Mouse (Mus musculus) left cerebral cortex, postnatal 36 days (tissue): ENCODE measurements around the gene Efhc1. TPM values are rescaled to one million over a fixed set of nuclear protein-coding genes. Genes with fewer than 3 reads are reported as not detected.
"Not testable (repeated sequence)": the region's sequence is repeated elsewhere in the genome, so short reads cannot be mapped to it uniquely, and the experiment has no call there.

Source experiments
- DNase-seq, 2 experiments: peaks; one replicate each; pipeline ENCODE4 v3.0.0; 2021 to 2022; ENCODE audit warnings: low spot score in 2 of 2, mixed read lengths in 1 of 2
- intact Hi-C: fragments of 180-260 bp; cut with DNase I; formaldehyde crosslinking; loops from one replicate; pipeline ENCODE4 v1.15.1; 2025
- total RNA-seq, 2 experiments: library from RNA; stranded (reverse); gene quantifications; 2 replicates each; pipeline ENCODE4 v1.2.3; 2021

Efhc1 gene
- total RNA-seq: 1 to 10 TPM; 1.6 TPM

DNA sequence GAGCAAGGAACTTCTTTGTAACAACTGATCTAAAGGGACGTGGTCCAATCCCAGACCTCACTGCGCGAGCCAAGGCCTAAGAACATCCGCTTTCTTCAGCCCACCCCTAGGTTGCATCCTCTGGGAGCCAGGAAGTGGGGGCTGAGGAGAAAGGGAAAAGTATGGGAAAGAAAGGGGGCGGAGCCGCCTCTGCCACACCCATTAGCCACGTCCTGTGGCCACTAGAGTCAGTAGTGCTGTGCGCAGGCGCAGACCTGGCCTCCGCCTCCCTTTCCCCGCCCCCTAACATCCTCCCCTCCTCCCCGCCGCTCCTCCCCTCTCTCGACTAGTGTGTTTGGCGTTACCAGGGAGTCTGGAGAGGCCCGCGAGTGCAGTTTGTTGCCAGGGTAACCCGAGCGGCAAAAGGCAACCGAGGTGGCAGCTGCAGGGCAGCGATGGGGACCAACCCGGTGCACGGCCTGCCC is at the start of gene Efhc1:
TSS of gene Efhc1 (plus strand) at position 327 of the 464 bp plus-strand sequence.
- peak; percentile 89 for DNase-seq
- intact Hi-C loops: no loop called here

DNA sequence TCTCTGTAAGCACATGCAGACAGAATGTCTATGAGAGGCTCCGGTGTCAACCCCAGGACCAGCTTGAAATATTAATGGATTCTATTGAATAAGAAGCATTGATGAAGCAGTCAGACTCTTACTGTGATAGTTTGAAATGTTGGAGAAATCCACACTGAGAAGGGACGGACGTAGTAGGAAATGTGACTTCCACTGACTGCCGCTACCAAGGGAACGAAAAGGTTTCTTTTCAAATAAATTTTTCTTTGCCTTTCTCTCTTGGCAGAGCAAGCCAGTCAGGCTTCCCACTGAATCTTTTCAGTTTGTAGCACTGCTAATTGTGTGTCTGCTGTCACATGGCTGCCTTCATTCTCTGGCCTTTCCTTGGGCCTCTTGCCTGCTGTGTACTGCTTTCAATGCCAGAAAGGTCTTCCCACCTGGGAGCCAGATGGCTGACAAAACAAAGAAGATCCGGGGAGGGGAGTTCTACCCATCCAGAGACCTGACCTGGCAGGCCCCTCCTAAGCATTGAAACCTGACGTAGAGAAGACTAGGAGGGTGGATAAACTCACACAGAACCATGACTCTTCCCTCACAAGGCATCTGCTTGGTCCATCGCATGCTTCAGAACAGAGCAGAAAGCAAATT is 45.8 kb upstream of the Efhc1 start:
- intact Hi-C loops: no loop called here
- DNase-seq: peak; percentile 61 to 68

DNA sequence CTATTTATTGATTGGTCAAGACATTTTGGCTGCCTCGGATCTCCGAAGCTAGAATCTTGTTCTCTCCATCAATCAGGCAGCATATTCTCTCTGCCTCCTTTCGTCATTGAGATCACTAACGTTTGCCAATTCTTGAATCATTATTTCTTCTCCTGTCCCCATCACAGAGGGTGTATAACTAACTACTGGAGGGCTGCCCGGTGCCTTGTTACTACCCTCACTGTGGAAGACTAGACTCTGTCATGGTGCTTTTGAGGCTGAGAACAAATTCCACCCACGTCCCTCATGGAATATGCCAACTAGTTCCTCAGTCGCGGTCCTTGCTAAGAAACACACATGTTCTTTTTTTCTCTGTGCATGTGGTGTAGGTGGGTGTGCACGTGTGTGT is 45.3 kb upstream of the Efhc1 start:
- intact Hi-C loops: no loop called here
- peak; percentile 84 to 86 for DNase-seq

DNA sequence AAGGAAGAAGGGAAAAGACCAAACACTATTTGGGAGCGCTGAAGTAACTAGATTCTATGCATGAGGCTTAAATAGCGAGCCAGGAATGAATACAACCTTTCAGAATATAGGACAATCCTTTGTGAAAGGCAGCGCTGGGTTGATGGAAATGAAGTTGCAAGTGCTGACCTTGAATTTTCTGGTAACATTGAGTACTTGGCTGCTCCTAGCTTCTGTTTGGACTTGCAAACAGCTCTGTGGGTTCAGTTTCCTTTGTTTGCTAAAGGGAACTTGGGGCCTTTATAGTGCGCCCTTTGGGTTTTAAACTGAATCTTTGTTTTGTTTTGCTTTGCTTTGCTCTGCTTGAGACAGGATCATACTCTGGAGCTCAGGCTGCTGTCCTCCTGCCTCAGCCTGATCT is 42.9 kb upstream of the Efhc1 start:
- intact Hi-C loops: no loop called here

DNA sequence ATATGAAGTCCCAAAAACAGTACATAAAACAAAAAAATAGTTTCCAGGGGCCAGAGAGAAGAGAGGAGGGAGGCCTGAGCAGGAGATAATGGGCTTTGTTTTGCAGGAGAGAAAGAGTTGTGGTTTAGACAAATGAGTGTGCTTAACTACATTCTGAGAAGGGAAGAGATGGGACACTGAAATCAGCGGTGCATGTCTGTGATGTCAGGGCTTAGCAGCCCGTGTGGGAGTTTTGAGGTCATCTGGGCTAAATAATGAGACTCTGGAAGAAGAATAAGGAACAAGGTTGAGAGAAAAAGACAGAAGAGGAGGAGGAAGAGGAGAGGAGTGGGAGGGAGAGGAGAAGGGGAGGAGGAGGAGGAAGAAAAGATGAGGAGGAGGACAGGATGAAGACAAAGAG is 39.3 kb upstream of the Efhc1 start:
- DNase-seq: no peak
- intact Hi-C loops: no loop called here

More for the DNA sequence above, 42.9 kb upstream of the Efhc1 start:
- no peak for DNase-seq

DNA sequence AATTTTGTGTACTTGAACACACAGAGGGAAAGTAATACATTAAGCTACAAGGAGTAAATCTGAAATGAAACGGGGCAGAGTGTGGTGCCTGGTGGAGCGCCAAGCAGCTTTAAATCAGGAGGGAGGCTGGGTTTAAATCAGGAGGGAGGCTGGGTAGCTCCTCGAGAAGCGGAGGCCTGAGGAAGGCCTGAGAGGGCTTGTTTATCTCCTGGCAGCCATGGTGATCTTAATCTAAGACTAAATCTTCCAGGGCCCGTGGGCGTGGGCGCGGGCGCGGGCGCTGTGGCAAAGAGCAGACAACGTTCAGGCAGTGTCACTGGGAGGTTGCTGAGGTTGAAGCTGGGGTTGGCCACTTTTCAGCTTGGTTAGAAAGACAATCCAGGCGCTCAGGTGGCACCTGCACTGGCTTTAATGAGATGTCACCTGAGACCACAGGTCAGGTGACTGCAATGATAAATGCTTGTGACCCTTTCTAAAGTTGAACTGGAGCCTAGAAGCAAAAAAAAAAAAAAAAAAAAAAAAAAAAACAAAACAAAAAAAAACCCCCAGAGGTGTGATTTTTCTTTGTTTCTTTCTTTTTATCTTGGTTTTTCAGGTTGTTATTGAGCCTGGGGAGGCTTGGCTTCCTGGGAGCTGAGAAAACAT is 38.8 kb upstream of the Efhc1 start:
- intact Hi-C loops: no loop called here

DNA sequence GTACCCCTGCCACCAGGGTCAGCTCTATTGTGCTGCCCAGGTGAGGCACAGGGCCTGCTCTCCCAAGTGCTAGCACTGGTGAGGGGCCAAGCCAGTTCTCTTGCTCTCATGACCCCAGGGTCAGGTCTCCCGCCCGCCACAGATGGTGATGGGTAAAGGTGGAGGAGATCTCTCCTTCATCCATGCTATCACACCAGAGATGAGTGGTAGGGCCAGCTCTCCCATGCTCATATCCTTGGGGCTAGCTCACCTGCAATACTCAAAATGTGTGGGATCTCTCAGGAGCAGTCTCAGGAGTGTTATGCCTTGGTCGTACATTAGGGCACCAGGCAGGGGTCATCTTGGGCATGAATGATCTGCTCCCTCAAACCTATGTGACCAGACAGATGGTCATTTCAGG is 36.7 kb upstream of the Efhc1 start:
- intact Hi-C loops: no loop called here
- DNase-seq: no peak

More for the DNA sequence above, 38.8 kb upstream of the Efhc1 start:
- DNase-seq: no peak

DNA sequence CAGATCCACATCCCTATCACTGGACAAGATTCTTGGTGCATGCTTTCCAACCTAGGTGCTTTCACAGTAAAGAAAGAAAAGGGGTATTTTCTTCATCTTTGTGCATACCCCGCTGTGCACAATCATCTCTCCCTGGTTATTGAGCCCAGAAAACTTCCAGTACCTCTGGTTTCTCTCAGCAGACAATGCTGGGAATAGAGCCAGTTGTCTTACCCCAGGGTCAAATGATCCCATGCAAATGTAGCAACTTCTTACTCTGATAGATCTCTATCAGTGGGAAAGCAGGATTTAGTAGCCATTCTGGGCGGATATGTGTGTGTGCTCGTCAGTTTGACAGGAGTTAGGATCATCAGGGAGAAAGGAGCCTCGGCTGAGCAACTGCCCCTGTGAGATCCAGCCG is 35.8 kb upstream of the Efhc1 start:
- DNase-seq: no peak
- intact Hi-C loops: no loop called here

DNA sequence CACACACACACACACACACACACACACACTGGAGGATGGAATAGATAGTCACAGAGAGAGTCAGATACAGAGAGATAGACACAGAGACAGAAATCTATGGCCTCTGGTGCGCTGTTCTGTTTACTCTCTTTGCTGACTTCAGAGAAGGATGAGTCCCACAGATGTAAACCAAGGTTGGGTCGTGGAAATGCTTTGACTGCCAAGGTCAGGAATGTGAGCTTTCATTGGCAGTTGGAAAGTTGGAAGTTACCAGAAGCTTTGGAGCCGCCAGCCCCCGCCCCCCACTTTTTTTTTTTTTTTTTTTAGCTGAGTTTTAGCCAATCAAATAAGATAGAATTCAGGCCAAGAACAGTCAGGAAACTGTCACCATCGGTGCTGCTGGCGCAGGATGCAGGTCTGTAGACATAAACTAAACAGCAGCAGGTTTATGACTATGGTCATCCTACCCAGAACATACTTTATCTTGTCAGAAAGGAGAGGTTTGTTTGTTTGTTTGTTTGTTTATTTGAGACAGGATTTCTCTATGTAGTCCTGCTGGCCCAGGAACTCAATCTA is 33.9 kb upstream of the Efhc1 start:
- DNase-seq: no peak
- intact Hi-C loops: no loop called here

DNA sequence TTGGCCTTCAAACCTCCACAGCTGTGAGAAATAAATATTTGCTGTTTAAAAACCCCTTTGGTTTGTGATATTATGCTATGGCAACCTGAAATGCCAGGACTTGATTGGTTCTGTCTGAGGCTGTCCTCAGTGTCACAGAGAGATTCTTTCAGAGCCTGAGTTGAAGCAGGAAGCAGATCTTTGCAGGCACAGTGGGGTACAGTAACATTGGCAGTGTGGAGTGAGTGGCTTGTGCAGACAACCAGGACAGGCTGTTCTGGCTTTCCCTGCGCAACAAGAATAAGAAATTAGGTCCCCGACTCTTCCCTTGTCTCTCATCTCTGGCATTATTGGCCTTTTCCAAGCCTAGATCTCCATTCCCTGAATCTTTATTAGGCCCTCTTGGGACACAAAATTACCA is 31.7 kb upstream of the Efhc1 start:
- intact Hi-C loops: no loop called here
- no peak for DNase-seq

DNA sequence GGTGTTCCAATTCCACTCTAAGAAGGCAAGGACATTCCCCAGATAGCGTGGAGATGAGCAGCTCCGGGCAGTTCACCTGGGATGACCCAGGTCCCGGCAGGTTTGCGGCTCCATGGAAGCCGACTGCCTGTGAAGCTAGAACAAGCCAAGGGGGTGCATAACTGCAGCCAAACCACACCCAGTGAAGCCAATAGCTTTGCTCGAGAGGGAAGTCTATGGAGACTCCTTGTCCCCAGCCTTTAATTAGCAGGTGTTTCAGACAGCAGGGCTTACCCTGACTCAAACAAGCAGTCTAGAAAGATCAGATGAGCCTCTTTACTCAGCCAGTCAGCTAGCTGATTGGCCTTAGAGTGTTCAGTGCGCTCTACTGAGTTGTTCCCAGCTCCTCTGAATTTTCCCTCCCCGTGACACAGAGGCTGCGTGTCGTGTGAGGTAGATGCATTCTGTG is 30.3 kb upstream of the Efhc1 start:
- intact Hi-C loops: no loop called here
- DNase-seq: no peak

DNA sequence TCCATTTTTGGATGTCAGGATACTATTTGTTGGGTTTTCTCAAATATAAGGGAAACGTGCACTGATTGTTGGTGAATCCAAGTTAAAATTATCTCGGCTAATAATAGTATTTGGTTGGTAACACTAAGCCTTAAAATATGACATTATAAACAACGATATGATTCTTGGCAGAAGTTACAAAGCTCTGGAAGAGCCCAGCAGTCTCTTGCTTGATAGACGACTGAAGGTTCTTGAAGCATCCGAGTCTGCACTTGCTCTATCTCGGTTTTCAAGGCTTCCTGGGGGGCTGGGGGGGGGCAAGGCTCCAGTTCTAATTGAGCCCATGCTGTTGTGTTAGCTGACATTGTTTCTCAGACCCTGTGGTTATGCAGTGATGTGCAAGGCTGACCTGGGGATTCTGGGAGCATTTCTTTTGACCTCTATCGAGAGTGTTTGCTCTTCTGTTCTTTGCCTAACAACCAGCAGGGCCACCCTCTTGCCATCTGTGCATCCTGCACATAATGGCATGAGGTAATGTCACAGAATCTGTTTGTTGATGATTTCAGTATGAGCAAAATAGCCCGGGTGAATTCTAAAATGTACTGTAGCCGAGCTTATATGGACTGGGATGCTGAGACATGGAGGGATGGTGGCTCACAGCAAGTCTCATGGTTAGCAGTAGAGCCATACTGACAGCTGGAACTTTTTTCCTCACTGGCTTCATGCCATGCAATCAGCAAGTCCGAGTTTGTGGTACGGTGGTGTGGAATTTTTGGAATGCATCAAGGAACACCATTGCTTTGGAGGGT is 28.6 kb upstream of the Efhc1 start:
- intact Hi-C loops: no loop called here
- DNase-seq: no peak

DNA sequence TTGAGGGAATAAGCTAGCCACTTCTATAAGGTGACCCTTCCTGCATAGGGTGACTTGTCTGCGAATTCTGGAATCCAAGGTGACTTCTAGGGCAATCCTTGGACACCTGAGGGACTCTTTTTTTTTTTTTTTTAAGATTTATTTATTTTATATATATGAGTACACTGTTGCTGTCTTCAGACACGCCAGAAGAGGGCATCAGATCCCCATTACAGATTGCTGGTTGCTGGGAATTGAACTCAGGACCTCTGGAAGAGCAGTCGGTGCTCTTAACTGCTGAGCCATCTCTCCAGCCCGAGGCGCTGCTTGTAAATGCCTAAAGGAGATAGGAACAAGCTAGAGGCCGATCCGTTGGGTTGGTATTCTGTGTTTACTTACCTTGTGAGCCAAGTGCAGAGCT is 26.1 kb upstream of the Efhc1 start:
- DNase-seq, intact Hi-C loops: not testable (repeated sequence)

DNA sequence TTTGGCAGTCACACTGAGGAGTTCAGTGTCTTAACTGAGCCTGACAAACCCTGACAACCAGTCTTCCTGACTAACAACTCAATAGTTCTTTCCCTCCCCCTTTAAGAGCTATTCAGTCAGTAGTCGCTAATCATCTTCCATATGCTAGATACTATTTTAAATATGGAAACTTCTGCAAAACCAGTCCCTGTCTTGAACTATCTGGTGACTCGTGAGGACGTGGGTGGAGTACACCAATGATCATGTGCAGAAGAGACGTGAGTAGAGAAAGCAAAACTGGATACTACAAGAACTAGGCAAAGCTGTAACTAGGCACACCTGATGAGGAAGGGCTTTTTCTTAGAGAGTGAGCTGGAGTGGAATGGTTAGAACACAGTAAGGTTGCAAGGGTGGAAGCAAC is 25.5 kb upstream of the Efhc1 start:
- no peak for DNase-seq
- intact Hi-C loops: no loop called here

DNA sequence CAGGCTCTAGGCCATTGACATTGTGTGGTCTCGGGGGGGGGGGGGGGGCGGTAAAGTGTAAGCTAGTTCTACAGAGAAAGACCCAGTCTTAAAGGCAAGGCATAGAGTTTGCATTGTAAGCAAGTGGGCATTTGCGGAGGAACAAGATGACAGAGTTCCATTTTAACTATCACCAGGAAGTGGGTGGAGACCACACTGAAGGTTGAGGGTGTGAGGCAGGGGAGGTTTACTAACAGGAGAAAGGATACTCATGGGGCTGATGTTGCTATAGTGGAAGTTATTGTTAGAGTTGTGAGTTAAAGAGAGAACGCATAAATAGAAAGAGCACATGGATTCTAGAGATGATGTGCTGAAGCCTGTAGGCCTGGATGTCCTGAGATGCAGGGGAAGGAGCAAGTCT is 25.1 kb upstream of the Efhc1 start:
- intact Hi-C loops: no loop called here
- DNase-seq: no peak

DNA sequence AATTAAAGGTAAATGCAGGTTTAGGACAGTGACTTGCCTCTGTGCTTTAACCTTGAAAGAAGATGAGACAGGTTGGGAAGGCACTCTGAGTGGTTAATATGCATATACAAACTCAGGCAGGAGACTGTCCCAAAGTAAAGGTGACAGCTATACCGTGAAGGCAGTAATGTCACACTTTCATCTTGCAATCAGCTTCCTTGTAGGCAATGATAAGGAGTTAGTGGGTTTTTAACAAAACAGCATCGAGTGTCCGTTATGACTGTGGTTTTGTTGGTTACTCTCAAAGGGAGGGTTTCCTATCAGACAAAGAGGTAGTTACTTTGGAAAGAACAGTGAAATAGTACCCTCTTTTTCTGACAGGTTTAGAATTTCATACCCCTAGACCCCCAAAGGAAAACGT is 22.9 kb upstream of the Efhc1 start:
- no peak for DNase-seq
- intact Hi-C loops: no loop called here

DNA sequence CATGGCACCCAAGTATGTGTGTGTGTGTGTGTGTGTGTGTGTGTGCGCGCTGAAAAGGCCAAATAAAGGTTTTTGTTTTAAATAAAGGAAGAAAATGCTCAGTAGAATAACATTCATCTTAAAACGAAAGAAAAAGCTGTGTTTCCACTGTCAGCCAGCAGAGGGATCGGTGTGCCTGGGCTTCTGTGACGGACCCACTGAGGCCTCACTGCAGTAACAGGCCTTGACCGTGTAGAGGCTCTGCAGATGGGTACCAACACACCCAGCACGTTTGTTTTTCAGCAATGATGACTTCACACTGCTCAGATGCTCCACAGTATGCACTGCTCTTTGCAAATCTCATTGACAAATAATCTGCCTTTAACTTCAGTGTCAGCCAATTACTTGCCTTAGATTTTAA is 18.0 kb upstream of the Efhc1 start:
- DNase-seq: peak; percentile 39 to 52
- intact Hi-C loops: loop anchor here (5.0 to 10.0 kb wide), 2 partner anchors 41 to 411 kb away; partner anchors contain the start of genes Khdc1a and Paqr8

DNA sequence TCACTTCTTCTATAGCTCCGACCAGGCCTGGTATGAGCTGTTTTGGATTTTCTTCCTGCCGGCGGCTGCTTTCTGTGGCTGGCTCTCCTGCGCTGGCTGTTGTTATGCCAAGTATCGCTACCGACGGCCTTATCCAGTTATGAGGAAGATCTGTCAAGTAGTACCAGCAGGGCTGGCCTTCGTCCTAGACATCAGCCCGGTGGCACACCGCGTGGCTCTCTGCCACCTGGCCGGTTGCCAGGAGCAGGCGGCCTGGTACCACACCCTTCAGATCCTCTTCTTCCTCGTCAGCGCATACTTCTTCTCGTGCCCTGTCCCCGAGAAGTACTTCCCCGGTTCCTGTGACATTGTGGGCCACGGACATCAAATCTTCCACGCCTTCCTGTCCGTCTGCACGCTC is 16.3 kb upstream of the Efhc1 start:
- intact Hi-C loops: loop anchor here (5.0 to 10.0 kb wide), 2 partner anchors 167 to 410 kb away; partner anchors contain the start of gene Khdc1a
- no peak for DNase-seq

DNA sequence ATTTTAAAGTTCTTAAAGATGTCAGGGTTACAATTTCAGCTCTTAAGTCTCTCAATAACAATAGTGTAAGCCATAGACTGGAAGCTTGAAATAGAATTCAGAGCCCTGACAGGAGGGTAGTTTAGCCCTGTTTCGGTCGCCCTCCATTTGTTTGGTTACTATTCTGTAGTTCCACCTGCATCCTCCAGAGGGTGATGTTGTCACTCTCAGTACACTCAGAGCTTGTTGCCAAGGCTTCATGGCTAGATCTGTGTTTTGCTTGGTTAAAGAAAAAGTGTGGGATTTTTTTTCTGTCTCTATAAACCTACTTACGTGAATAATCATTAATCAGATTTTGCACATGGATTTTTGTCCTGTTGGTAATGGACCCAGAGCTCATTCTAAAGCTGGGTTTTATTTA is 12.4 kb upstream of the Efhc1 start:
- DNase-seq: no peak
- intact Hi-C loops: loop anchor here (1.0 to 10.0 kb wide), 3 partner anchors 163 to 406 kb away; partner anchors contain the start of gene Khdc1a

DNA sequence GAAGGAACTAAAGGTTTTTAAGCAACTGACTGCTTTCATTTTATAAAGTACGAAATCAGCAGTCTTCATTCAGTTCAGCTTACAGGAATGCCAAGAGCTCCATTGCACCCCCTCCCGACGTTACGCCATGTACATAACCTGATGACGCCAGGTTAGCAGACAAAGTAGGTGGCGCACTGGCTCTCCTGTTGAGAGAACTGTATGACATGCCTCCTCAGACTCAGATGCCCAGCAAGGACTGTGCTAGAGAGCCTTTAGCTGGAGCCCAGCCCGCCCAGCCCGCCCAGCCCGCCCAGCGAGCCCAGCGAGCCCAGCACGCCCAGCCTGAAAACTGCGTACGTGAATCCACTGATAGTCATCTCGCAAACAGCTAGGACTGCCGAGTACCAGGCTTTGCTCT is 11.3 kb upstream of the Efhc1 start:
- no peak for DNase-seq
- intact Hi-C loops: loop anchor here (5.0 kb wide), 1 partner anchor 42 kb away; no protein-coding TSS in a partner anchor
